Mouse (Mus musculus): ENCODE measurements around the gene Entpd6.

GRCm38 (mm10) chr2:150737881-150738280 is 11.0 kb upstream of the Entpd6 start:
- no peak for TF ChIP-seq CTCF (IDR thresholded peaks at IDR 0.05; ENCODE audit: borderline replicate concordance, insufficient read depth, low read depth, low read length)
- TF ChIP-seq POLR2A (IDR thresholded peaks at IDR 0.05; ENCODE audit: borderline replicate concordance, insufficient read depth, low read length), result no peak
